Mouse (Mus musculus) adrenal gland, postnatal 14 days (tissue): ENCODE data around the gene Svs2. TPM values are rescaled to one million over a fixed set of nuclear protein-coding genes. Genes with fewer than 3 reads are reported as not detected.

Experiments used
- total RNA-seq: library from RNA; stranded (reverse); gene quantifications from 2 replicates; pipeline ENCODE4 v1.2.3, GENCODE M21; 2021

Gene Svs2
- total RNA-seq, 1 experiment from 2014 or later, result not detected

Other genes with a start within 250 kb of the Svs2 start
- 244 and 254 TPM in 2 replicates for gene Ywhab, start 243.5 kb downstream of the Svs2 start, total RNA-seq
- 1.0 and 2.9 TPM in 2 replicates for gene Pabpc1l, start 213.0 kb downstream of the Svs2 start, total RNA-seq
- gene Stk4, start 168.1 kb downstream of the Svs2 start, total RNA-seq, result 28.6 and 36.1 TPM in 2 replicates
- 28.9 and 32.2 TPM in 2 replicates for gene Tomm34, start 167.3 kb downstream of the Svs2 start, total RNA-seq
- gene Kcns1, start 67.4 kb downstream of the Svs2 start, total RNA-seq, result not detected in 2 replicates
- gene Wfdc5, start 55.7 kb downstream of the Svs2 start, total RNA-seq, result not detected in 2 replicates
- gene Wfdc12, start 47.9 kb downstream of the Svs2 start, total RNA-seq, result 1.1 TPM in 1 of 2 replicates, not detected in the other
- gene Wfdc15a, start 38.3 kb downstream of the Svs2 start, total RNA-seq, result not detected in 2 replicates
- not detected in 2 replicates for gene Wfdc15b, start 16.8 kb downstream of the Svs2 start, total RNA-seq
- not detected in 2 replicates for gene Svs3b, start 18.2 kb upstream of the Svs2 start, total RNA-seq
- gene Svs4, start 40.0 kb upstream of the Svs2 start, total RNA-seq, result not detected in 2 replicates
- not detected in 2 replicates for gene Svs3a, start 50.8 kb upstream of the Svs2 start, total RNA-seq
- not detected in 2 replicates for gene Svs6, start 78.3 kb upstream of the Svs2 start, total RNA-seq
- 0.70 and 0.98 TPM in 2 replicates for gene Svs5, start 94.3 kb upstream of the Svs2 start, total RNA-seq
- gene Slpi, start 150.6 kb upstream of the Svs2 start, total RNA-seq, result 9.2 and 9.3 TPM in 2 replicates
- not detected in 2 replicates for gene Rbpjl, start 164.7 kb upstream of the Svs2 start, total RNA-seq
- gene Matn4, start 166.7 kb upstream of the Svs2 start, total RNA-seq, result 1.7 and 2.3 TPM in 2 replicates
- 153 and 208 TPM in 2 replicates for gene Sdc4, start 205.4 kb upstream of the Svs2 start, total RNA-seq
- gene Sys1, start 218.5 kb upstream of the Svs2 start, total RNA-seq, result 31.2 and 34.2 TPM in 2 replicates
- gene Gm20458, start 222.5 kb upstream of the Svs2 start, total RNA-seq, result 0.82 and 5.9 TPM in 2 replicates
- not detected in 2 replicates for gene Trp53tg5, start 235.3 kb upstream of the Svs2 start, total RNA-seq
- gene Dbndd2, start 247.6 kb upstream of the Svs2 start, total RNA-seq, result 10.0 and 13.8 TPM in 2 replicates